Mouse (Mus musculus) liver, adult 2 months (tissue): ENCODE measurements around the gene Gm10392. TPM values are rescaled to one million over a fixed set of nuclear protein-coding genes. Genes with fewer than 3 reads are reported as not detected.

Experiments
- DNase-seq: peaks from one replicate; pipeline ENCODE4 v3.0.0-alpha.2; 2011; ENCODE audit warnings: low read depth, low spot score; ENCODE audit errors: extremely low read depth
- H3K27ac ChIP-seq: fragments of 200-500 bp; replicated peaks from 2 replicates; pipeline ENCODE4 v1.5.1; 2012; ENCODE audit warnings: low read depth, mild to moderate bottlenecking, control low read depth, inconsistent platforms, low read length; ENCODE audit not compliant: insufficient read depth
- H3K27me3 ChIP-seq: fragments of 200-500 bp; 2 replicates; pipeline ENCODE4 v1.6.1; 2012; ENCODE audit warnings: mild to moderate bottlenecking, moderate library complexity, low read length, inconsistent platforms; ENCODE audit not compliant: control insufficient read depth, insufficient read depth
- H3K36me3 ChIP-seq: fragments of 200-500 bp; 2 replicates; pipeline ENCODE4 v1.6.1; 2012; ENCODE audit warnings: low read length, inconsistent platforms; ENCODE audit not compliant: control insufficient read depth, insufficient read depth
- H3K4me1 ChIP-seq: fragments of 200-500 bp; 2 replicates; pipeline ENCODE4 v1.6.1; 2011; ENCODE audit warnings: low read length; ENCODE audit not compliant: control insufficient read depth, insufficient read depth
- H3K4me3 ChIP-seq: fragments of 200-500 bp; 2 replicates; pipeline ENCODE4 v1.5.1; 2011; ENCODE audit warnings: low read depth, mild to moderate bottlenecking, control low read depth, low read length, moderate library complexity; ENCODE audit not compliant: insufficient read depth
- H3K79me2 ChIP-seq: fragments of 200-500 bp; 2 replicates; pipeline ENCODE4 v1.6.1; 2012; ENCODE audit warnings: inconsistent platforms, mild to moderate bottlenecking, low read length, moderate library complexity; ENCODE audit not compliant: control insufficient read depth, insufficient read depth
- H3K9ac ChIP-seq: fragments of 200-500 bp; 2 replicates; pipeline ENCODE4 v1.6.1; 2012; ENCODE audit warnings: low read depth, mild to moderate bottlenecking, control low read depth, inconsistent platforms, low read length
- CTCF ChIP-seq: fragments of 200-500 bp; IDR thresholded peaks from 2 replicates; pipeline ENCODE4 v1.5.1; 2011; ENCODE audit warnings: low read depth, low read length, control low read depth
- POLR2A ChIP-seq: fragments of 200-500 bp; IDR thresholded peaks from 2 replicates; pipeline ENCODE4 v1.6.1; 2011; ENCODE audit warnings: low read length, control low read depth; ENCODE audit not compliant: insufficient read depth; ENCODE audit errors: extremely low read depth
- WGBS: fragments of 180-500 bp; shearing (Covaris S2); methylation state at CpG from one replicate; pipeline ENCODE4 v1.1.7; 2018; 5-methylcytosine and 5-hydroxymethylcytosine counted together
- polyA plus RNA-seq: library from polyadenylated mRNA; depleted of rRNA; stranded (reverse); fragments of >200 nt; gene quantifications from 2 replicates; pipeline ENCODE4 v1.2.3, GENCODE M21; 2012
- total RNA-seq: library from RNA; depleted of rRNA; stranded (reverse); fragments of >200 nt; gene quantifications from 2 replicates; pipeline ENCODE4 v1.2.3, GENCODE M21; 2014

Gm10392 gene
- total and polyA plus RNA-seq, 2 experiments = not detected

- Histone ChIP-seq H3K4me1 (no peaks in the 10 kb centered on the region), H3K36me3 (peaks cover 5% of the 10 kb centered on the region; the same call in 1 of the 2 replicates), H3K9ac (no peak overlapping the region), H3K27ac (no peak overlapping the region), H3K4me3 (no peak overlapping the region), H3K79me2 (0 out of 2 replicates have a peak, but pooled peaks cover 3% of the 10 kb centered on the region), H3K27me3 (no peaks in the 10 kb centered on the region)
- DNase-seq = no peak
- no peak; the same call in 1 of the 2 replicates for TF ChIP-seq CTCF
- no peak for TF ChIP-seq POLR2A
- 84% methylated on average over 3 of the region's 3 CpGs for WGBS
These were observed 6.9 kb upstream of the Gm10392 start for GRCm38 (mm10) chr11:77525804-77526486.

- no peak overlapping the region for H3K9ac ChIP-seq
- peaks cover 12% of the 10 kb centered on the region for H3K4me1 ChIP-seq
- WGBS = 78% methylated on average over 5 of the region's 5 CpGs
- no peak for DNase-seq
- no peak overlapping the region for H3K27ac ChIP-seq
- H3K27me3 ChIP-seq = no peaks in the 10 kb centered on the region
- H3K79me2 ChIP-seq = peaks cover 10% of the 10 kb centered on the region; the same call in 1 of the 2 replicates
- peaks cover 14% of the 10 kb centered on the region for H3K36me3 ChIP-seq
- TF ChIP-seq CTCF = no peak
- H3K4me3 ChIP-seq = no peak overlapping the region
These were observed 1.9 kb upstream of the Gm10392 start for GRCm38 (mm10) chr11:77520601-77521529.

GRCm38 (mm10) chr11:77518051-77518798 lies 773 bp downstream of the Gm10392 start:
- no peaks in the 10 kb centered on the region for H3K27me3 ChIP-seq
- no peak overlapping the region for H3K9ac ChIP-seq
- TF ChIP-seq CTCF = no peak
- peaks cover 10% of the 10 kb centered on the region; the same call in 1 of the 2 replicates for H3K79me2 ChIP-seq
- no peak overlapping the region for H3K4me3 ChIP-seq
- H3K27ac ChIP-seq = peak overlapping the region; percentile 4; the same call in 1 of the 2 replicates
- 61% methylated on average over 27 of the region's 27 CpGs for WGBS
- DNase-seq = peak; percentile 54
- peaks cover 12% of the 10 kb centered on the region for H3K36me3 ChIP-seq
- H3K4me1 ChIP-seq = peaks cover 18% of the 10 kb centered on the region

GRCm38 (mm10) chr11:77516553-77517425 lies 2.2 kb downstream of the Gm10392 start:
- peak; percentile 54 for DNase-seq
- TF ChIP-seq CTCF = no peak
- no peak for TF ChIP-seq POLR2A
- Histone ChIP-seq H3K79me2 (peaks cover 10% of the 10 kb centered on the region; the same call in 1 of the 2 replicates), H3K4me1 (peaks cover 24% of the 10 kb centered on the region), H3K27me3 (no peaks in the 10 kb centered on the region), H3K4me3 (peak overlapping the region; percentile 69), H3K27ac (no peak overlapping the region), H3K9ac (no peak overlapping the region), H3K36me3 (peaks cover 12% of the 10 kb centered on the region)
- 38% methylated on average over 5 of the region's 5 CpGs for WGBS
